Mouse (Mus musculus): ENCODE measurements around the gene Golph3.

Golph3 gene

GRCm38 (mm10) chr15:12321091-12321787 lies at the start of gene Golph3:
TSS of gene Golph3 (plus strand) at chr15:12321450.
- peak; percentile 98 for DNase-seq (ENCODE audit: low spot score)

- DNase-seq (ENCODE audit: low spot score) = no peak
Measured at GRCm38 (mm10) chr15:12273325-12274052, 47.8 kb upstream of the Golph3 start.

GRCm38 (mm10) chr15:12274053-12274769 lies 47.0 kb upstream of the Golph3 start:
- DNase-seq (ENCODE audit: low spot score) = no peak

- no peak for DNase-seq (ENCODE audit: low spot score)
Measured at GRCm38 (mm10) chr15:12275091-12275623, 46.1 kb upstream of the Golph3 start.

DNA sequence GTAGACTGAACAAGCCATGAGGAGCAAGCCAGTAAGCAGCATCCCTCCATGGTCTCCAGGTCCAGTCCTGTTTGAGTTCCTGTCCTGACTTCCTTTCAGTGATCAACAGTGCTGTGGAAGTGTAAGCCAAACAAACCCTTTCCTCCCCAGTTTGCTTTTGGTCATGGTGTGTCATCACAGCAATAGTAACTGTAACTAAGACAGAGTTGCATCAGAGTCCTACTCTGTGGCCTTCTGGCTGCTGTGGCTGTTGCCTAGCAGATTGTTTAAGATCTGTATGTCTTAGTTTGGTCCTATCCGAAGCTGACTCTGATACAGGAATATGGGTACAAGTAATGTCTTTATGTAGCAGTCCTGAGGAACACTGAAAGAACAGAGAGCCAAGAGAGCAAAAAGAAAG lies 41.4 kb upstream of the Golph3 start:
- DNase-seq (ENCODE audit: low spot score) = no peak

- DNase-seq (ENCODE audit: low spot score) = no peak
Measured at GRCm38 (mm10) chr15:12284794-12285534, 36.3 kb upstream of the Golph3 start.

- no peak for DNase-seq (ENCODE audit: low spot score)
Measured at GRCm38 (mm10) chr15:12285535-12285809, 35.8 kb upstream of the Golph3 start.

DNA sequence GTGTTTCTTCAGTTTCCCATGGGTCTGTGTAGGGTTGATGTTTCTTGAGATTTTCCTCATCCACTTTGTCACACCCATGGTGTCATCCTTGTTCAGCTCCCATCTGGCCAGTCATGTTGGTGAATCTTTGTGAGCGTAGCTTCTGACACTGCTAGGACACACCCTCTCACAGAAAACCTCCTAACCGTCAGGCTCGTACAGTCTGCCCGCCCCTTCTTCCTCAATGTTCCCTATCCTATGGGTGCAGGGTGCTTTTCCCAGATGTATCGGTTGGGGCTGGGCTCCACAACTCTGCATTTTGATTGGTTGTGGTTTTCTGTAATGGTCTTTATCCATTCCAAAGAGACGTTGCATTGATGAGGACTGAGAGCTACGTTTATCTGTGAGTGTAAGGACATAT lies 30.9 kb upstream of the Golph3 start:
- DNase-seq (ENCODE audit: low spot score) = no peak

GRCm38 (mm10) chr15:12291757-12292156 lies 29.5 kb upstream of the Golph3 start:
- DNase-seq (ENCODE audit: low spot score) = no peak

DNA sequence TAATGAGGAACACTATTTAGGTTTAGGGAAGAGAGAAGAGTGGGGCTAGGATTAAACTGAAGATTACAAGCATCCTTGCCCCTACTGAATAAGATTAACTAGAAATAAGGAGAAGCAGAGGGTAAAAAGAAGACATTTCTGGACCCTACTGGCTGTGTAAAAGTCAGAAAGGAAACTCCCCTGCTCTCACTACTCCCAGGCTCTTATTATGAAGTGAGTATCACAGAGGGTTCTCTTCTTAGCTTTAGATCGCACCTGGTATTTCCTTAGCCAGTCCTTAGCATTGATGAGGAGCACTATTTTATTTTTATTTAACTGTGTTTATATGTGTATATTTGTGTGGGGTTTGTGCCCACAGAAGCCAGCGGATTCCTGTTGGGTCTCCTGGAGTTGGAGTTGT lies 25.0 kb upstream of the Golph3 start:
- no peak for DNase-seq (ENCODE audit: low spot score)

DNA sequence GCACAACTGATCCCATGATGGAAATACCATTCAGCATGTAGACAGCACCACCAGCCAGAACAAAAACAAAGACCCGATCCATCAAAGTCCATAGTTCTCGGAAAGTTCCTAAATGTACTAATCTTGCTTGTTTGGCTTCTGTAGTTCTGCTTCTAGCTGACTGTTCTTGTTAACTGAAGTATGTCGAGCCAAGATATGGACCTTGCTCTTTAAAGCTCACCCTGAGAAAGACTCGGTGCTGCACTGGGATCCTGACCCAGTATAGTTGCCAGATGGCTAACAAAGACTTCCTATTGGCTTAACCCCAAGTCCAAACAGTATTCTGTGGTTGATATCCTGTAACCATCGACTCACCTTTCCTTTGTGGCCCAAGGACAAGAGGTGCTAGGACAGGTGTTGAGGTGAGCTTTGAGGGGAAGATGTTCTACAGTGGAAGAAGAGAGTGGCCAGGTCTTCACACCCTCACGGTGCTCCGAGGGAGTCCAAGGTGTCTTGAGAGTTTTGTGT lies 23.0 kb upstream of the Golph3 start:
- DNase-seq (ENCODE audit: low spot score) = no peak

- no peak for DNase-seq (ENCODE audit: low spot score)
Measured at GRCm38 (mm10) chr15:12301771-12302170, 19.5 kb upstream of the Golph3 start.

DNA sequence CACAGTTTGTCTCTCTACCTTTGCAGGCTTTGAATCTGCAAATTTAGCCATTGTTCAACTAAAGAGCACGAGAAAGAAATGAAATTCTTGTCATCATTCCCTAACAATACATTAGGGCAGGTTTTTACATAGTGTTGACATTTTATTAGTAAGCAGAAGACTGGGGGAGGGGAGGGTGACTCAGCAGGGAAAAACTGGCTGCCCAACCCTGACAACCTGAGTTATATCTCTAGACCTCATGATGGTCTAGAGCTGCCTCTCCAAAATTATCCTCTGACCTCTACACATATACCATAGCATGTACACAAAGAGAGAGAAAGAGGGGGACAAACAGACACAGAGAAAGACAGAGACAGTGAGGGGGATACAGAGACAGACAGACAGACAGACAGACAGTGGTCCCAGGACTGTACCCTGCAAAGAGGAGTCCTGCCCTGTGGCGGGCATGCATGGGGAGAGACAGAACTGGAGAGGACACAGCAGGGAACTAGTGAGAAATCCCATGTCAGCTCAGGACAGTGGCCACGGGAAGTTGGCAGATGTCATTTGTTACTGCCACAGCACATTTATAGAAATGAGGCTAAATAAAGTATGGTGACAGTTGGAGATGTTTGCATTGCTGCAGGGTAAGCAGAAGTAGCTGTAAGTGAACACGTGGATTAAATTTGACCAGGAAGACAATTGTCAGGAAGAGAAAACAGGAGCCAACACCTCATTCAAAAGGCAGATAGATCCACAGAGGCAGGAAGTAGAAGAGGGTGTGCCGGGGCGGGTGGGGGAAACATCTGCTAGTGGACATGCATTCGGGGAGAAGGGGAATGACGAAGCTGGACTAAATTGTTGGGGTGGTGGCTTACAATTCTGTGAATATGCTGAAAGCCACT lies 14.8 kb upstream of the Golph3 start:
- DNase-seq (ENCODE audit: low spot score) = no peak

DNA sequence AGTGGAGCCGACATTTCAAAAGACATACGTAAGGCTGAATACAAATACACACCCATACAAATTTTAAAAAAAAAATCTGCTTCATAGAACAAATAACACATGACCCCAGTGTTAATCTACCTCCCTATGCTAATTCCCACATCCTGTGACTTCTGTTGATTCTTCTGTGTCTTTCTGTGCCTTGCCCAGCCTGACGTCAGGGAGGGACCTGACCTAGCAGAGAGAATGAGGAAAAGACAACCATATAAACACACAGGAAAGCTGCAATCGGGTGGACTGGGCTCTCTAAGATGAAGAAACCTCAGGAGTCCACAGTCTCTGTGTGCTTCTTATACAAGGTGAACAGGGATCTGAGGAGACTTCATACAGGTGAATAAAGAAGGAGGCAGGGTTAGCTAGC lies 14.1 kb upstream of the Golph3 start:
- no peak for DNase-seq (ENCODE audit: low spot score)

DNA sequence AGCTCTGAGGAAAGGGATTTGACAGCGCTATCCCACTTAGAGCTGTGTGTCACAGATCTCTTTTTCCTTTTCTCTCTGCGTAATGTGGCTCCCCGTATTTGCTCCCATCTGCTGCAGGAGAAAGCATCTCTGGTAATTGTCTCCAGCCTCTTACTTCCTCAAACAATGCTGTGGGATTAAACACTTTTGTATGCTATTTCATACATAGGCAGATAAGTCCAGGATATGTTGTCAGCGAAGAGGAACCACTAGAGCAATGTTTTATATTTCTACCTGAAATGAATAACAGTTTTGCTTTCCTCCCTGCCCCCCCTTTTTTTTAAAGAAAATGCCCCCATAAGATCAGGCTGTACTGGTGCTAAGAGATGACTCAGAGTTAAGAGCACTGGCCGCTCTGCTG lies 12.7 kb upstream of the Golph3 start:
- DNase-seq (ENCODE audit: low spot score) = no peak

GRCm38 (mm10) chr15:12310676-12311075 lies 10.6 kb upstream of the Golph3 start:
- no peak for DNase-seq (ENCODE audit: low spot score)

DNA sequence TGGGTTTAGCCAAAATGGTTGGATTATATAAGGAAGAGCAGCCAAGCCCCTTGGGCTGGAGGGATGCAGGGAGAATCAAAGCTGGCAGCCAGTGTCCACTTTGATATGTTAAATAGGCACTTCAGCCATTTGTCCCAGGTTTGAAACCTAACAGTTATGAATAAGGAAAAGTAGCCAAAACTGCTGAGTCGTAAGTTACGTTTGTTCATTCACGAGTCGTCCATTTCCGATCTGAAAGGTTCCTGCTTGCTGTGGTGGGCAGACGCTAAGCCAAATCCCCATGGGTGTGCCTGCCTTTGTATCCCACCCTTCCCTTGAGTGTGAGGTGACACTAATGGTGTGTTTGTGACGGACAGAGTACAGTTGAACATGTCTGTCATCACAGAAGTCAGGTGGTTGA lies 9.8 kb upstream of the Golph3 start:
- DNase-seq (ENCODE audit: low spot score) = no peak

GRCm38 (mm10) chr15:12313255-12313654 lies 8.0 kb upstream of the Golph3 start:
- no peak for DNase-seq (ENCODE audit: low spot score)

DNA sequence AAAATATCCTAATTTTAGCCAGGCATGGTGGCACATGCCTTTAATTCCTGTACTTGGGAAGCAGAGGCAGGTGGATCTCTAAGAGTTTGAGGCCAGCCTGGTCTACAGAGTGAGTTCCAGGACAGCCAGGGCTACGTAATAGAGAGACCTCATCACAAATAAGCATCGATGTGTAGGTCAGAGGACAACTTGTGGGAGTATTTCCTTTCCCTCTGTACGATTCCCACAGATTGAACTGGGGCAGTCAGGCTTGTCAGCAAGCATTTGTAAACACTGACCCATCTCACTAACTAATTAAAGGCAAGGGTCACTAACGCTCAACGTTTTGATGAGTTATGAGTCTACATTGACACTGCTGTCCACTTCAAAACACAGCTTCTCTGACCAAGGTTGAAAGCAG lies 6.7 kb upstream of the Golph3 start:
- DNase-seq (ENCODE audit: low spot score) = no peak

DNA sequence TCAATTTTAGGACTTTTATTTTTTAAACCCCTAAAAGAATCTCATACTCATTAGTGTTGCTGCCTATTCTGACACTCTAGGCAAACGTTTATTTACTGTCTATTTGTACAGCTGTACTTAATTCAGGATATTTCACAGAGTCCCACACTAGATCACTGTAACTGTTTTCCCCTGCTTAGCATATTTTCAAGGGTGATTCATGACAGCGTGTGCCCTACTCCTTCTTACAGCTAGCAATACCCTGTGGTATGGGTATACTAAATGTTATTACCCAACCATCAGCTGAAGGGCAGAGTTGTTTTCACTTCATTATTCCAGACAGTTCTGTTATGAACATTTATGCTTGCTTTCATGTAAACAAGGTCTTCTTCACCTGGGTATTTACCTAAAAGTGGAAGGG lies 5.3 kb upstream of the Golph3 start:
- DNase-seq (ENCODE audit: low spot score) = no peak

- no peak for DNase-seq (ENCODE audit: low spot score)
Measured at GRCm38 (mm10) chr15:12317290-12317689, 4.0 kb upstream of the Golph3 start.
